Mouse (Mus musculus): Measurements from ENCODE around the gene Rnf216. TPM values are rescaled to one million over a fixed set of nuclear protein-coding genes. Genes with fewer than 3 reads are reported as not detected.

Rnf216 gene
- total RNA-seq, 2 experiments from 2014 or later = 35.8 to 48.3 TPM

- no peak for DNase-seq
Observed at GRCm38 (mm10) chr5:143101626-143102025, 11.2 kb downstream of the Rnf216 start.

DNA sequence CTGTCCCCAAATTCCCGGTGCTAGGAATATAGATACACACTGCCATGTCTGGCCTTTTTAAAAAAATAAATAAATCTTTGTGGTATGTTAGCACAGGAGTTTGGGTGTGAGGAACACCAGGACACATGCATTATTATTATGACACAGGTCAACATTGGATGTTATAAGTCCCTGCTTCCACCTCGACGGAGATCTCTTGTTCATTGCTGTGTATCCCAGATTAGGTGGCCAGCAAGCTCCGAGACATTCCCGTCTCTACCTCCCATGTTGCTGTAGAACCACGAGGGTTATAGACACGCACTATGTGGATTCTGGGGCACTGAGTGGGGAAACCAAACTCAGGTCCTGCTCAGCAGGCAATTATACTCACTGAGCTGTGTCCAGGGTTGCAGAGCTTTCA is 17.5 kb downstream of the Rnf216 start:
- no peak for DNase-seq

DNA sequence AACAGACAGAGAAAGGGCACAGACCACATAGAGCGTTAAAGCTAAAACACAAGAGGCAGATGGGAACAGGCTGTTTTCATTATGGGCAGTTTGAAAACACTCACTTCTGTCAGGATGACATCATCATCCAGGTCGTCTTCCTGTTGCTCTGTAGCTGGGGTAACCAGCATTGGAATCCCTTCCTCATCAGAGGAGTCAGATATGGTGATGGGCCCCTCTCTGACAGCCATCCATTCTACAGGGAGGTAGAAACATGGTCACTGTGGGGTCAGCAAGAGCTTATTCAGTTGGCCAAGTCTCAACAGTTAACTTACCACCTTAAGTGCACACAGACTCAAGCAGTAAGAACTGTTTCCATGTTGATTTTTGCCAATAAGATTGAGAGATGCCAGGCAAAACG is 19.9 kb downstream of the Rnf216 start:
- DNase-seq = no peak

- peak; percentile 75 for DNase-seq
Observed at GRCm38 (mm10) chr5:143084898-143085297, 27.9 kb downstream of the Rnf216 start.

- DNase-seq = no peak
Observed at GRCm38 (mm10) chr5:143079806-143080205, 33.0 kb downstream of the Rnf216 start.

DNA sequence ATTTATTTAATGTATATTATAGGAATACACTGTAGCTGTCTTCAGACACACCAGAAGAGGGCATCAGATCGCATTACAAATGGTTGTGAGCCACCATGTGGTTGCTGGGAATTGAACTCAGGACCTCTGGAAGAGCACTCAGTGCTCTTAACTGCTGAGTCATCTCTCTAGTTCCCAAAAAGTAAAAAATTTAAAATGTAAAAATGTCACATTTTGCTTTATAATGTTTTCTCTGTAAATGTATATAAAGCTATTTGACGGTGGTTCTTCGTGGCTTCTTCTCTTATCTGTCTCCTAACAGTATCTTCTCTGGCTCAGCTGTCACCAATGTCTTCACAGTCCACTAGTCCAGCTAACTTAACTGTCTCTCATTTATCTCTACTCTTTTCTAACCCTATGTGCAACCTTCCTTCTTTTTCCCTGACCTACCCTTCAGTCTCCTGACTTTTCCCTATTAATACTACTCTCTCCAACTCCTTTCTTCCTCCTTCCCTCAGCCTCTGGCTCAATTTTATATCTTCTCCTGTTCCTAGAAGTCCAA is 36.1 kb downstream of the Rnf216 start:
- no peak for DNase-seq

- DNase-seq = no peak
Observed at GRCm38 (mm10) chr5:143075987-143076386, 36.8 kb downstream of the Rnf216 start.

GRCm38 (mm10) chr5:143069048-143069447 is 43.7 kb downstream of the Rnf216 start:
- no peak for DNase-seq

DNA sequence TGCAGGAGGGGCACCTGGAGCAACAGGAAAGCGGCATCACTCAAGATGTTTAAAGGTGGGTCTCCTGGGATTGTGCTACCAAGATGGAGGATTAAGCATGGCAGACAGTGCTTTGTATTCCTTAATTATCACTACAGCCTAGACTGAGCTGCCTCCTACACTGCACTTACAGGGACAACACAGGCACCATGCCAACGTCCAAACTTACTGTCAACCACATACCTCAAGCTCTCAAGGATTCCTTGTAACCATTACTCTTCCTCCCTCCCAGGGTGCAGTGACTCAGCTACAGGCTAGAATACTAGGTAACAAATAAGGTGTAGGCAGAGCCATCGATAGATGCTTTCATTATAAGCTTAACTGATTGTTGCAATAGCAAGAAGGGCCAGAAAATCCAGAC is 44.4 kb downstream of the Rnf216 start:
- no peak for DNase-seq

DNA sequence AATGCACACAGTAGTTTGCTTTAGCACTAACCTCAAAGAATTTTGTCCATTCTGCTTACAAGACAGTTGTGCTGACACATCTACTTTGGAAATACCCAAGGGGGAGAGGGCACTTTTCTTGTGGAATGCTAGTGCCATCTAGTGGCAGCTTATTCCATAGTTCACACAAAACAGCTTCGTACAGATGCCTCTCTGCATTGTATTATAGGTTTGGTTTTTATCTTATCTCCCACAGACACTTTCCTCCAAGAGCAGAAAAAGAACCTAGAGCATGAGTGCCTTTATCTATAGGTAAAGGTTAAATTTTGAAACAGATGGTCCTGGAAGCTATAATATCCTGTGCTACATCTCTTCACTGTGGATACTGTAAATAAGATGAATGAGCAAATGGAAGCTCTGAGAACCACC is 46.2 kb downstream of the Rnf216 start:
- peak; percentile 78 for DNase-seq

DNA sequence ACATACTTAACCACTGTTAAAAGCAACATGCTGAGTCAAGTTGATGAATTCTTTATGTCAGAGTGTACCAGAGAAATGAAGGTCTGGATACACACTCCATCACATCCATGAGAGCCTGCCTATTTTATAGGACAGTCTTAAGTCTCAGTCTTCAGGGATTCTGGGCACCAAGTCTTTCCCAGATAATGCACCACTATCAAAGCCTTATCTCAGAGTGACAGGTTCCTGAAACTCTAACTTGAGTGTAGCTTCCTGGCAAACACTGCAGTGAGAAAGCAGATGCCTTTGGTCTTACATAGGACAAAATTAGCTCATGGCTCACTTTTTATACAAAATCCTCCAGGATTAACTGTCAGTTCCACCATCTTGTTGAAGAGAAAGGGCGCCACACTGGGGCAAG is 46.7 kb downstream of the Rnf216 start:
- no peak for DNase-seq

- no peak for DNase-seq
Observed at GRCm38 (mm10) chr5:143065230-143065629, 47.6 kb downstream of the Rnf216 start.

- DNase-seq = peak; percentile 38
Observed at GRCm38 (mm10) chr5:143062251-143062650, 50.5 kb downstream of the Rnf216 start.

- DNase-seq = peak; percentile 41
Observed at GRCm38 (mm10) chr5:143061511-143061910, 51.3 kb downstream of the Rnf216 start.

DNA sequence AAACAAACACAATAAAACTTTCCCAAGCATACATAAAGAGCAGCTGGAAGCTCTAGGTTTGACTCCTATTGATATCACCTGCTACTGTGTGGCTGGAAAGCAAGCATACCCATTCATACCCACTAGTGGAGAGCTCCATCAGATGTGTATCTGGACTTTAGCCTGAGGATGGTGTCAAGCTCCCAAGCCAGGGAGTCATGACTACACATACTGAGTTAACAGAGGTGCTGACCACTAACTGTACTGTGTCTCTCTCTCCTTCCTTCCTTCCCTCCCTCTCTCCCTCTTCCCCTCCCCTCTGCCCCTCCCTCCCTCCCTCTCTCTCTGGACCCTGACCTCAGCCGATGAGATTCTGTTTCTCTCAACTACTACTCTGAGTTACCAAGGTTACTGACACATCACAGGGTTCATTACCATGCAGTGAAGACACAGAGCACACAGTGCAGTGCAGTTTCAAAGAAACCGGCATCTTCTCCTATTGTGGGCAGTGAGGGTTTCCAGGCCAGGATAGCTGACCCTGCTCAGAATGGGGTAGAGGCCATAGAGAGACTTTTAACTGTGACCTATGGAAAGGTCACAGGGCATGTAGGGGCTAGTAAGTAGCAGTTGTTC is 51.9 kb downstream of the Rnf216 start:
- peak; percentile 15 for DNase-seq

- no peak for DNase-seq
Observed at GRCm38 (mm10) chr5:143059958-143060357, 52.8 kb downstream of the Rnf216 start.

DNA sequence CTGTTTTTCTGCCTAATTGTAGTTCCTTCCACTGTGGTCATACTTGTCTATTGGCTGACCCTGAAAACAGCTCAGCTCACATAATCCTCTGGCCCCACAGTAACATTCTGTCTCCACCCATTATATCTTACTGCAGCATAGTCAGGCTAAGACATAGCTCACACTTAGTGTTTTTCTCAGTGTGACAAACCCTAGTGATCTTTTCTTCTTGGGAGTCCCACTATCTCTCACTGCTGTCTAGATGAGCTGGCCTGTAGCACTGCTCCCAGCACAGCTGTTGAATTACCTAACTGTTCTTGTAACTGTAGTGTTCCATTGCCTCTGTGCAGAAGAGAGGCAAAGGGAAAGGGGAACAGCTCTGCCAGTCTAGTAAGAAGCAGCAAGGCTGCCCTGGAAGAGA is 53.6 kb downstream of the Rnf216 start:
- DNase-seq = peak; percentile 6

- peak; percentile 38 for DNase-seq
Observed at GRCm38 (mm10) chr5:143058675-143059074, 54.1 kb downstream of the Rnf216 start.

DNA sequence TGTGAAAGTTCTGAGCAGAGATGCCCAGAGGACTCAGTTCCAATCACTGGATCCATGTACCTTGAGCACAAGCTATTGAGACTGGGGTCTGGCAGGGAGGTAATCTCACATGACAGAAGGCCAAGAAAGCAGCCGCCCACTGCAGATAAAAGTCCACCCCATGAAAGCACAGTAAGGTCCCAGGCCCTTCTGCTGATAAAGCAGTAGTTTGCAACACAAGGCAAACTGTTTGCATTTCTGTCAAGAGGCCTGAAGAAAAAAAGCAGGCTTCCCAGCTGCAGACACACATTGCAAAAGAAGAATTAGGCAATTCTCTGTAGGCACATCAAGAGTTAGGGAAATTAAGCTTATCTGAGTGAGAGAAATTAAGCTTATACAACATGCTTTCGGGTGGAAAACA is 54.6 kb downstream of the Rnf216 start:
- DNase-seq = peak; percentile 17

- no peak for DNase-seq
Observed at GRCm38 (mm10) chr5:143057753-143058152, 55.0 kb downstream of the Rnf216 start.

DNA sequence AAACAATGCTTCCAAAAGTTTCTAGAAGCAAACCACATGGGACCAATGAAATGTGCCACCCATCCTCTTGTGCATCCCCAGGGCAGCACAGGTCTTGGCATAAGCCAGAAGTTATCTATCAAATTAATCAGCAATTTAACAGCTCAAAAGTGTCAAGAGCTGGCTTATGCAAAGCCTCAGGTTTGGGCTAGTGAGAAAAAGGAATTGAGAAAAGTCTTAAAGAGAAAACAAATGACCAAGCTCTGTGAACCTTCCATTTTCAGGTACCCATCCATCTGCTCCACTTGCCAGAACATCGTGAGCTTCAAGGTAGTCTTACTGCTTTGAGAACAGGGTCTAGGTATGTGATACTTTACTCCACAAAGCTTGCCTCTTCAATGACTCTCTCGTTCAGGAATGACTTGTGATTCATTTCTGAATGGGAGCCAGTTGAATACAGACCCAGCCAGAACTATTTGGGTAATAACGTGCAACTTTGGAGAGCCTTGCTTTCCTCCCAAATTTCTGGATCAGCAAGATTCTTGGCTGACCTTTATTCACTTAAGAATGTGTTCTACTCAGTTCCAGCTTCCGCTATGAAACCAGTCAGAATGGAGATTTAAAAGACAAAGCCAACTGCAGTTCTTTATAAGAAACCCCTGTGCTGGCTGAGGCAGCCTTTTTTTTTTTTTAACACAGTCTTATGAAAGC is 56.5 kb downstream of the Rnf216 start:
- DNase-seq = peak; percentile 58

- DNase-seq = peak; percentile 10
Observed at GRCm38 (mm10) chr5:143055501-143056125, 57.2 kb downstream of the Rnf216 start.

DNA sequence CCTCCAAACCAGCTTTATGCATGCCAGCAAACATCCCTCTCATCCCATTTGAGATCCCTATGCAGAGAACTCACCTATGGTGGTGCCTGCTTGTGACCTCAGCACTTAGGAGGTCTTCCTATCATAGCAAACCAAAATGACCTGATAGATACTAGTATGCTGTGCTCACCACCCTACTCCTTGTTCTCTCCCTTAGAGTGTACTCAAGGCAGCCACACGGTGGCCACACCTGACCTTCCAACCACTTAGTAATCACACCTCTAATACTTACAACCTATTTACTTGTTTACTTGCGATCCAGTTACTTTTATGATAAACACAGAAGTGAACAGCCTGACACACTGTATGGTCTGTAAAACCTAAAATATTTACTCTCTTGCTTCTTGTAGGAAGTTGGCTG is 58.1 kb downstream of the Rnf216 start:
- DNase-seq = no peak
